ENCODE assay signal across 9 mouse cellular contexts in the genomic region with DNA sequence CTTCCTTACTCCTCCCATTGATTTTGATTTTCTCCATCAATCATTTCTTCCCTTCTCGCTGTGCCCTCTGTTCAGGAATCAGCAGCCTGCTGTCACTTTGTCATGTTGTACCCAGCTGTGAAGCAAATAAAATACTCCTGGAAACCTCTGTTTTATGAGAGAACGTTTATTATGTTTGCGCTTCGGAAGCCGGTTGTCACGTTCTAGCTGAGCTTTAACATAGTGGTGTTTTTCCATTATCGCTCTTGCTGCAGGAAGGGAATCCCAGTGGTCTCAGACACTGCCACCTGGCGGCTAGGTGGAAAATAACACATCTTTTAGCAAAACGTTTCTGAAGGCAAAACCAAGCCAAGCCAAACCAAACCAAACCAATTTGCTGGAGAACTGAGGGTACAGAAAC.
DNase-seq lines count a peak whose midpoint lies in the region; ATAC-seq and TF ChIP-seq lines count a peak whose summit lies in the region.
"Had no signal": no experiment of that assay in that cellular context is flagged by ENCODE, and none has a peak within 500 bp of the region (broad histone marks: within the 10 kb centered on the region; RNA-seq: fewer than 3 reads in every experiment).

No protein-coding gene starts in this region.

- H3K4me3 ChIP-seq in ES-E14 (ENCODE audit: insufficient read depth in 1 of 2, low read depth in 1 of 2, low read length in 2 of 2, poor library complexity in 1 of 2, severe bottlenecking in 1 of 2) = no peak overlapping the region
- no peak overlapping the region for H3K4me3 ChIP-seq in forebrain, embryonic 15.5 days
- H3K4me3 ChIP-seq in liver, postnatal 0 days (ENCODE audit: low read depth, low read length) = no peak overlapping the region
- no peak overlapping the region for H3K4me3 ChIP-seq in thymus, adult 2 months (ENCODE audit: control insufficient read depth, insufficient read depth, low read length)
- H3K4me3 ChIP-seq: lung, embryonic 15.5 days had no signal

- H3K27ac ChIP-seq in ES-E14 (ENCODE audit: insufficient read depth, low read depth, low read length, poor library complexity, severe bottlenecking) = no peak overlapping the region
- no peak overlapping the region for H3K27ac ChIP-seq in forebrain, embryonic 15.5 days (replicated peaks)
- H3K27ac ChIP-seq in liver, postnatal 0 days (ENCODE audit: low read depth) = no peak overlapping the region
- H3K27ac ChIP-seq in thymus, adult 2 months (ENCODE audit: control insufficient read depth, insufficient read depth, low read length) = no peak overlapping the region
- H3K27ac ChIP-seq: lung, embryonic 15.5 days had no signal

- intact Hi-C loops in heart, postnatal 25 days (cut with DNase I) = loop anchor here (1.0 to 5.0 kb wide), 4 partner anchors 95 to 453 kb away; no protein-coding TSS in a partner anchor

- peak; percentile 47 for DNase-seq in ES-E14 (ENCODE audit: low read depth, low spot score)
- DNase-seq in c-Kit-positive CD71-positive TER-119-positive erythroid progenitor cells, embryonic 14.5 days (ENCODE audit: low spot score) = peak; percentile 32
- DNase-seq in heart, postnatal 25 days (ENCODE audit: low spot score) = peak; percentile 14
- peak; percentile 79 to 82 for DNase-seq in kidney, postnatal 4 days
- peak; percentile 75 for DNase-seq in liver, postnatal 0 days
- DNase-seq in thymus, adult 2 months = peak; percentile 54

- in situ Hi-C loops in ES-E14 (cut with MboI; ENCODE audit: low sequenced_read_pairs in 2 of 2, unreplicated experiment in 2 of 2) = loop anchor here in 1 of 2 experiments (25.0 kb wide), 1 partner anchor 465 kb away; no protein-coding TSS in a partner anchor

- no peak for TF ChIP-seq EP300 in liver, postnatal 0 days (IDR thresholded peaks at IDR 0.05; ENCODE audit: low read depth)

- TF ChIP-seq CTCF in liver, postnatal 0 days (IDR thresholded peaks at IDR 0.05; ENCODE audit: low read depth) = peak; percentile 85
- TF ChIP-seq CTCF in thymus, adult 2 months (IDR thresholded peaks at IDR 0.05; ENCODE audit: borderline replicate concordance, control insufficient read depth, extremely low read depth, insufficient read depth, low read length, poor library complexity) = no peak

- no peak for TF ChIP-seq POLR2A in thymus, adult 2 months (IDR thresholded peaks at IDR 0.05; ENCODE audit: control insufficient read depth, extremely low read depth, insufficient read depth, low read length, poor library complexity)

- peak; percentile 68 for ATAC-seq in forebrain, embryonic 15.5 days (replicated peaks)
- no peak for ATAC-seq in liver, postnatal 0 days
- peak; percentile 36; the same call in 1 of the 2 replicates for ATAC-seq in neutrophil, adult 5-6 weeks (ENCODE audit: extremely low read depth, insufficient number of reproducible peaks, low FRiP score, poor library complexity, severe bottlenecking)

- 18% methylated on average over 9 of the region's 9 CpGs for WGBS in forebrain, embryonic 15.5 days
- WGBS in liver, postnatal 0 days (ENCODE audit: insufficient replicate concordance) = 19% methylated on average over 9 of the region's 9 CpGs
- WGBS in thymus, adult 2 months = 15% methylated on average over 9 of the region's 9 CpGs

- H3K4me2 ChIP-seq in forebrain, embryonic 15.5 days (replicated peaks) = 0 out of 2 replicates have a peak overlapping the region, but pooled peaks have one; percentile 16
- H3K4me2 ChIP-seq in liver, postnatal 0 days (ENCODE audit: low read depth, low read length) = no peak overlapping the region
- H3K4me2 ChIP-seq: lung, embryonic 15.5 days had no signal

- no peak overlapping the region for H3K9ac ChIP-seq in ES-E14 (ENCODE audit: insufficient read depth, low read depth, low read length, poor library complexity, severe bottlenecking)
- no peak overlapping the region for H3K9ac ChIP-seq in forebrain, embryonic 15.5 days (replicated peaks)
- H3K9ac ChIP-seq in liver, postnatal 0 days (replicated peaks) = no peak overlapping the region
- H3K9ac ChIP-seq: lung, embryonic 15.5 days had no signal

- H3K27me3 ChIP-seq in forebrain, embryonic 15.5 days = no peaks in the 10 kb centered on the region
- H3K27me3 ChIP-seq in liver, postnatal 0 days (ENCODE audit: insufficient read depth, low read length) = no peaks in the 10 kb centered on the region
- H3K27me3 ChIP-seq in thymus, adult 2 months (ENCODE audit: control insufficient read depth, insufficient read depth, low read length) = no peaks in the 10 kb centered on the region
- H3K27me3 ChIP-seq: lung, embryonic 15.5 days had no signal

- H3K4me1 ChIP-seq in ES-E14 (ENCODE audit: control insufficient read depth in 2 of 2, insufficient read depth in 2 of 2, low read length in 2 of 2, poor library complexity in 1 of 2) = no peaks in the 10 kb centered on the region
- H3K4me1 ChIP-seq in forebrain, embryonic 15.5 days = no peaks in the 10 kb centered on the region
- no peaks in the 10 kb centered on the region for H3K4me1 ChIP-seq in liver, postnatal 0 days (ENCODE audit: insufficient read depth)
- no peaks in the 10 kb centered on the region for H3K4me1 ChIP-seq in thymus, adult 2 months (replicated peaks; ENCODE audit: control insufficient read depth, insufficient read depth, low read length)
- H3K4me1 ChIP-seq: lung, embryonic 15.5 days had no signal

- H3K9me3 ChIP-seq in ES-E14 (ENCODE audit: control insufficient read depth, insufficient read depth, low read depth, low read length) = no peaks in the 10 kb centered on the region
- no peaks in the 10 kb centered on the region for H3K9me3 ChIP-seq in forebrain, embryonic 15.5 days
- no peaks in the 10 kb centered on the region for H3K9me3 ChIP-seq in liver, postnatal 0 days (ENCODE audit: low read length)
- H3K9me3 ChIP-seq: lung, embryonic 15.5 days had no signal

- H3K36me3 ChIP-seq in ES-E14 (ENCODE audit: control insufficient read depth, insufficient read depth, low read length, poor library complexity, severe bottlenecking) = no peaks in the 10 kb centered on the region
- H3K36me3 ChIP-seq in forebrain, embryonic 15.5 days = no peaks in the 10 kb centered on the region
- no peaks in the 10 kb centered on the region for H3K36me3 ChIP-seq in liver, postnatal 0 days (replicated peaks; ENCODE audit: insufficient read depth, low read length)
- H3K36me3 ChIP-seq in thymus, adult 2 months (ENCODE audit: control insufficient read depth, insufficient read depth, low read length) = no peaks in the 10 kb centered on the region
- H3K36me3 ChIP-seq: lung, embryonic 15.5 days had no signal

TF ChIP-seq in ES-E14, 5 proteins besides CTCF, POLR2A, EP300 and RAD21:
- no peak for TF ChIP-seq HCFC1 (IDR thresholded peaks at IDR 0.05; ENCODE audit: borderline replicate concordance, insufficient read depth, low read length)
- TF ChIP-seq ZC3H11A (IDR thresholded peaks at IDR 0.05; ENCODE audit: borderline replicate concordance, low read depth, low read length) = peak; percentile 80

Comparison
In these comparisons a context has a peak if more than half of its experiments do, and no peak if none do; other contexts are left out.
1. DNase-seq: peak in every context shown above with its lines; median percentile 80 in kidney, postnatal 4 days; 75 in liver, postnatal 0 days; 54 in thymus, adult 2 months; 47 in ES-E14; 32 in c-Kit-positive CD71-positive TER-119-positive erythroid progenitor cells, embryonic 14.5 days; 14 in heart, postnatal 25 days.